Mouse (Mus musculus) hindbrain, postnatal 0 days (tissue): ENCODE data around the gene Ankrd27. TPM values are rescaled to one million over a fixed set of nuclear protein-coding genes. Genes with fewer than 3 reads are reported as not detected.
A peak's percentile ranks its signal among the peaks of the same experiment; 100 is the strongest.

ENCODE experiments used
- ATAC-seq: fragments of 200-750 bp; cut with Nextera tagmentation; 2 replicates; pipeline ENCODE4 v1.8.0; 2017; ENCODE audit warnings: mild to moderate bottlenecking, moderate TSS enrichment, moderate library complexity
- DNase-seq: peaks from one replicate; pipeline ENCODE4 v3.0.0-alpha.2; 2015; ENCODE audit warnings: low spot score
- H3K27ac ChIP-seq: fragments of 300-500 bp; sonication (generic); 2 replicates; pipeline ENCODE4 v1.5.1; 2014; ENCODE audit warnings: mild to moderate bottlenecking
- H3K27me3 ChIP-seq: fragments of 300-500 bp; sonication (generic); 2 replicates; pipeline ENCODE4 v1.6.1; 2014; ENCODE audit warnings: low read length, mixed read lengths; ENCODE audit not compliant: insufficient read depth
- H3K36me3 ChIP-seq: fragments of 300-500 bp; sonication (generic); 2 replicates; pipeline ENCODE4 v1.6.1; 2014; ENCODE audit warnings: low read length, mixed read lengths; ENCODE audit not compliant: insufficient read depth
- H3K4me1 ChIP-seq: fragments of 300-500 bp; sonication (generic); 2 replicates; pipeline ENCODE4 v1.6.1; 2014; ENCODE audit warnings: antibody characterized with exemption, low read length, mixed read lengths; ENCODE audit not compliant: insufficient read depth
- H3K4me2 ChIP-seq: fragments of 300-500 bp; sonication (generic); 2 replicates; pipeline ENCODE4 v1.6.1; 2014; ENCODE audit warnings: low read depth, mild to moderate bottlenecking, low read length, moderate library complexity, mixed read lengths
- H3K4me3 ChIP-seq: fragments of 300-500 bp; sonication (generic); 2 replicates; pipeline ENCODE4 v1.5.1; 2014; ENCODE audit warnings: low read length
- H3K9ac ChIP-seq: fragments of 300-500 bp; sonication (generic); replicated peaks from 2 replicates; pipeline ENCODE4 v1.6.1; 2014; ENCODE audit warnings: mild to moderate bottlenecking, low read length, moderate library complexity, mixed read lengths
- H3K9me3 ChIP-seq: fragments of 300-500 bp; sonication (generic); 2 replicates; pipeline ENCODE4 v1.6.1; 2016; ENCODE audit warnings: low read length, mixed read lengths
- CTCF ChIP-seq: IDR thresholded peaks from 2 replicates; pipeline ENCODE4 v1.5.1; 2016; ENCODE audit warnings: antibody characterized with exemption, control low read depth, low read depth
- WGBS: fragments of 180-500 bp; shearing (Covaris S2); extraction: QIAGEN DNeasy Blood & Tissue Kit; methylation state at CpG from one replicate; pipeline ENCODE4 v1.1.7; 2014; 5-methylcytosine and 5-hydroxymethylcytosine counted together
- polyA plus RNA-seq: library from polyadenylated mRNA; unstranded; fragments of >200 nt; fragmentation: Nextera tagmentation; extraction: Ambion mirVana; gene quantifications from 2 replicates; pipeline ENCODE4 v1.2.1, GENCODE M21; 2015
- total RNA-seq: library from RNA; depleted of rRNA; stranded (reverse); fragments of >200 nt; gene quantifications from 2 replicates; pipeline ENCODE4 v1.2.3, GENCODE M21; 2014

Gene Ankrd27
- total and polyA plus RNA-seq, 2 experiments from 2014 or later, result 12.0 to 19.7 TPM

- 77% methylated on average over 5 of the region's 5 CpGs for WGBS
- Histone ChIP-seq H3K4me3 (no peak overlapping the region), H3K4me2 (no peak overlapping the region), H3K9me3 (no peaks in the 10 kb centered on the region), H3K4me1 (no peaks in the 10 kb centered on the region), H3K27ac (no peak overlapping the region), H3K27me3 (no peaks in the 10 kb centered on the region), H3K36me3 (peaks cover 38% of the 10 kb centered on the region), H3K9ac (no peak overlapping the region)
- TF ChIP-seq CTCF, result peak; percentile 73
- ATAC-seq (no peak), DNase-seq (peak; percentile 32)
Observed at GRCm38 (mm10) chr7:35628496-35628895, 42.5 kb downstream of the Ankrd27 start.

- WGBS, result 65% methylated on average over 6 of the region's 6 CpGs
- peaks cover 36% of the 10 kb centered on the region for H3K36me3 ChIP-seq
Observed at GRCm38 (mm10) chr7:35636229-35636628, 50.2 kb downstream of the Ankrd27 start.

GRCm38 (mm10) chr7:35636874-35637273 lies 50.8 kb downstream of the Ankrd27 start:
- no peak overlapping the region for H3K9ac ChIP-seq
- TF ChIP-seq CTCF, result no peak
- no peaks in the 10 kb centered on the region for H3K4me1 ChIP-seq
- H3K27me3 ChIP-seq, result no peaks in the 10 kb centered on the region
- ATAC-seq, result no peak
- H3K36me3 ChIP-seq, result peaks cover 40% of the 10 kb centered on the region; the same call in 1 of the 2 replicates
- 97% methylated on average over 9 of the region's 9 CpGs for WGBS
- no peak overlapping the region for H3K4me2 ChIP-seq
- H3K9me3 ChIP-seq, result no peaks in the 10 kb centered on the region
- H3K4me3 ChIP-seq, result no peak overlapping the region
- H3K27ac ChIP-seq, result no peak overlapping the region
- no peak for DNase-seq

More at GRCm38 (mm10) chr7:35636229-35636628, 50.2 kb downstream of the Ankrd27 start:
- no peaks in the 10 kb centered on the region for H3K27me3 ChIP-seq
- no peak overlapping the region for H3K4me2 ChIP-seq
- H3K4me1 ChIP-seq, result no peaks in the 10 kb centered on the region
- no peak overlapping the region for H3K9ac ChIP-seq
- H3K4me3 ChIP-seq, result no peak overlapping the region
- no peak for ATAC-seq
- peak; percentile 74 for DNase-seq
- TF ChIP-seq CTCF, result peak; percentile 72
- H3K9me3 ChIP-seq, result no peaks in the 10 kb centered on the region
- H3K27ac ChIP-seq, result no peak overlapping the region

GRCm38 (mm10) chr7:35640072-35640471 lies 54.0 kb downstream of the Ankrd27 start:
- TF ChIP-seq CTCF, result no peak
- no peak overlapping the region for H3K4me2 ChIP-seq
- 88% methylated on average over 6 of the region's 6 CpGs for WGBS
- no peak overlapping the region for H3K9ac ChIP-seq
- H3K4me3 ChIP-seq, result no peak overlapping the region
- peaks cover 46% of the 10 kb centered on the region; the same call in 1 of the 2 replicates for H3K36me3 ChIP-seq
- H3K4me1 ChIP-seq, result no peaks in the 10 kb centered on the region
- no peak for ATAC-seq
- no peaks in the 10 kb centered on the region for H3K27me3 ChIP-seq
- no peak for DNase-seq
- H3K27ac ChIP-seq, result no peak overlapping the region
- no peaks in the 10 kb centered on the region for H3K9me3 ChIP-seq

- no peaks in the 10 kb centered on the region for H3K4me1 ChIP-seq
Observed at GRCm38 (mm10) chr7:35646317-35647081, 60.5 kb downstream of the Ankrd27 start.

GRCm38 (mm10) chr7:35647101-35647698 lies 61.2 kb downstream of the Ankrd27 start, which contains the start of gene Pdcd5:
Gene Pdcd5 (minus strand): TSS chr7:35647521.
- Histone ChIP-seq H3K27ac (peak within 1 kb of the TSS; percentile 84), H3K27me3 (no peaks in the 10 kb centered on the region), H3K4me1 (no peaks in the 10 kb centered on the region), H3K4me3 (peak within 1 kb of the TSS; percentile 77), H3K9me3 (no peaks in the 10 kb centered on the region), H3K36me3 (peaks cover 12% of the 10 kb centered on the region; the same call in 1 of the 2 replicates), H3K4me2 (peak within 1 kb of the TSS; percentile 70), H3K9ac (peak within 1 kb of the TSS; percentile 79)
- no peak; the same call in 1 of the 2 replicates for TF ChIP-seq CTCF
- peak; percentile 93 for ATAC-seq
- peak; percentile 99 for DNase-seq
- WGBS, result 1% methylated on average over 57 of the region's 64 CpGs

More at GRCm38 (mm10) chr7:35646317-35647081, 60.5 kb downstream of the Ankrd27 start:
- peak; percentile 34 for ATAC-seq
- H3K27ac ChIP-seq, result peak overlapping the region; percentile 84
- H3K4me2 ChIP-seq, result peak overlapping the region; percentile 70
- no peaks in the 10 kb centered on the region for H3K9me3 ChIP-seq
- peak; percentile 28 for DNase-seq
- H3K4me3 ChIP-seq, result peak overlapping the region; percentile 77
- H3K36me3 ChIP-seq, result peaks cover 16% of the 10 kb centered on the region; the same call in 1 of the 2 replicates
- H3K27me3 ChIP-seq, result no peaks in the 10 kb centered on the region
- 10% methylated on average over 34 of the region's 34 CpGs for WGBS
- no peak for TF ChIP-seq CTCF
- H3K9ac ChIP-seq, result peak overlapping the region; percentile 79
